In genomic region chr13:35659406-35659985, GRCm38 (mm10) we compare ENCODE assay signal across 9 mouse cellular contexts. TPM values are rescaled to one million over a fixed set of nuclear protein-coding genes. Genes with fewer than 3 reads are reported as not detected.
DNase-seq lines count a peak whose midpoint lies in the region; ATAC-seq and TF ChIP-seq lines count a peak whose summit lies in the region.
"Had no signal": no experiment of that assay in that cellular context is flagged by ENCODE, and none has a peak within 500 bp of the region (broad histone marks: within the 10 kb centered on the region; RNA-seq: fewer than 3 reads in every experiment).

Cdyl (plus strand) TSS chr13:35659833.

- WGBS in intestine, embryonic 15.5 days, result 58% methylated on average over 4 of the region's 4 CpGs
- WGBS in intestine, postnatal 0 days, result 65% methylated on average over 4 of the region's 4 CpGs

- H3K4me3 ChIP-seq in intestine, embryonic 15.5 days (replicated peaks), result no peak within 1 kb of the TSS
- no peak within 1 kb of the TSS for H3K4me3 ChIP-seq in intestine, postnatal 0 days (ENCODE audit: low read depth, low read length)

- no peak within 1 kb of the TSS for H3K27ac ChIP-seq in intestine, embryonic 15.5 days
- H3K27ac ChIP-seq in intestine, postnatal 0 days (ENCODE audit: low read depth, low read length), result no peak within 1 kb of the TSS

- no peaks in the 10 kb centered on the region for H3K9me3 ChIP-seq in intestine, embryonic 15.5 days
- H3K9me3 ChIP-seq in intestine, postnatal 0 days (ENCODE audit: control insufficient read depth), result no peaks in the 10 kb centered on the region

- H3K27me3 ChIP-seq in intestine, embryonic 15.5 days (replicated peaks), result no peaks in the 10 kb centered on the region
- H3K27me3 ChIP-seq in intestine, postnatal 0 days (replicated peaks; ENCODE audit: control insufficient read depth, insufficient read depth, low read length), result no peaks in the 10 kb centered on the region

- DNase-seq in urinary bladder, adult 2 months (ENCODE audit: low spot score), result no peak
- DNase-seq in urinary bladder, postnatal 10 days (ENCODE audit: low spot score), result no peak
- no peak for DNase-seq in layer of hippocampus, postnatal 10 days (ENCODE audit: low spot score in 2 of 2)
- no peak for DNase-seq in frontal cortex, postnatal 36 days (ENCODE audit: low spot score in 2 of 2)
- no peak for DNase-seq in retina, postnatal 1 day
- DNase-seq: kidney, adult 11 months had no signal

- no peaks in the 10 kb centered on the region for H3K4me1 ChIP-seq in intestine, embryonic 15.5 days (replicated peaks)
- no peaks in the 10 kb centered on the region for H3K4me1 ChIP-seq in intestine, postnatal 0 days (replicated peaks; ENCODE audit: control insufficient read depth, insufficient read depth, low read length)

- no peak for TF ChIP-seq CTCF in intestine, postnatal 0 days (IDR thresholded peaks at IDR 0.05; ENCODE audit: low read depth)

- H3K9ac ChIP-seq in intestine, embryonic 15.5 days, result no peak within 1 kb of the TSS
- H3K9ac ChIP-seq in intestine, postnatal 0 days (ENCODE audit: low read depth, low read length), result no peak within 1 kb of the TSS

- no peak within 1 kb of the TSS for H3K4me2 ChIP-seq in intestine, embryonic 15.5 days (replicated peaks)
- no peak within 1 kb of the TSS for H3K4me2 ChIP-seq in intestine, postnatal 0 days (replicated peaks; ENCODE audit: low read depth)

- H3K36me3 ChIP-seq in intestine, embryonic 15.5 days, result no peaks in the 10 kb centered on the region
- H3K36me3 ChIP-seq in intestine, postnatal 0 days (ENCODE audit: control insufficient read depth, insufficient read depth), result no peaks in the 10 kb centered on the region

- ATAC-seq in intestine, embryonic 15.5 days, result no peak
- ATAC-seq in intestine, postnatal 0 days, result no peak
- ATAC-seq in activated CD4-positive, CD25-positive, alpha-beta regulatory T cell, adult 4 months, result no peak

RNA-seq across cellular contexts. Expression of gene Cdyl, which starts in this region (rescaled TPM):
- polyA plus RNA-seq in intestine, embryonic 15.5 days (2015; fragmentation: Nextera tagmentation; extraction: Ambion mirVana), result 8.9 and 10.3 TPM in 2 replicates
- polyA plus RNA-seq in intestine, postnatal 0 days (2015; fragmentation: Nextera tagmentation; extraction: Ambion mirVana), result 6.0 and 6.4 TPM in 2 replicates
- polyA plus RNA-seq in urinary bladder, adult 2 months (2012; rRNA removed), result 11.6 and 11.7 TPM in 2 replicates
- 10 to 100 TPM; 11.8 to 11.9 TPM for total RNA-seq in layer of hippocampus, postnatal 10 days (2021)
- polyA plus RNA-seq in activated CD4-positive, CD25-positive, alpha-beta regulatory T cell, adult 4 months (2017; shearing (Covaris generic)), result 1 to 10 TPM; 3.8 to 4.3 TPM
